Mouse (Mus musculus) cerebellum, adult 2 months (tissue): Measurements from ENCODE around the gene Zfp978. TPM values are rescaled to one million over a fixed set of nuclear protein-coding genes. Genes with fewer than 3 reads are reported as not detected.
"Not testable (repeated sequence)": the region's sequence is repeated elsewhere in the genome, so short reads cannot be mapped to it uniquely, and the experiment has no call there.

Source experiments
- DNase-seq, 2 experiments: peaks; one replicate each; pipeline ENCODE4 v3.0.0; 2021
- H3K27ac ChIP-seq: fragments of 200-500 bp; 2 replicates; pipeline ENCODE4 v1.5.1; 2012; ENCODE audit warnings: low read length, control low read depth, inconsistent platforms; ENCODE audit not compliant: insufficient read depth
- H3K27me3 ChIP-seq: fragments of 200-500 bp; 2 replicates; pipeline ENCODE4 v1.6.1; 2012; ENCODE audit warnings: inconsistent platforms, mild to moderate bottlenecking, low read length, moderate library complexity; ENCODE audit not compliant: control insufficient read depth, insufficient read depth
- H3K4me1 ChIP-seq: fragments of 200-500 bp; 2 replicates; pipeline ENCODE4 v1.6.1; 2011; ENCODE audit warnings: low read length; ENCODE audit not compliant: control insufficient read depth, insufficient read depth
- H3K4me3 ChIP-seq: fragments of 200-500 bp; replicated peaks from 2 replicates; pipeline ENCODE3; 2011; ENCODE audit warnings: mild to moderate bottlenecking, low read depth, low read length, control low read depth; ENCODE audit not compliant: insufficient read depth
- CTCF ChIP-seq: fragments of 200-500 bp; IDR thresholded peaks from 2 replicates; pipeline ENCODE4 v1.5.1; 2011; ENCODE audit warnings: low read depth, mild to moderate bottlenecking, control low read depth, low read length, moderate library complexity, borderline replicate concordance; ENCODE audit not compliant: insufficient read depth
- POLR2A ChIP-seq: fragments of 200-500 bp; IDR thresholded peaks from 2 replicates; pipeline ENCODE4 v1.6.1; 2011; ENCODE audit warnings: low read length, control low read depth, borderline replicate concordance; ENCODE audit not compliant: insufficient read depth
- WGBS: fragments of 180-500 bp; shearing (Covaris S2); methylation state at CpG from one replicate; pipeline ENCODE4 v1.1.7; 2018; 5-methylcytosine and 5-hydroxymethylcytosine counted together
- polyA plus RNA-seq: library from polyadenylated mRNA; depleted of rRNA; stranded (reverse); fragments of >200 nt; gene quantifications from 2 replicates; pipeline ENCODE4 v1.2.3, GENCODE M21; 2012; rRNA removed

The Zfp978 gene
- polyA plus RNA-seq, result not detected in 2 replicates

DNA sequence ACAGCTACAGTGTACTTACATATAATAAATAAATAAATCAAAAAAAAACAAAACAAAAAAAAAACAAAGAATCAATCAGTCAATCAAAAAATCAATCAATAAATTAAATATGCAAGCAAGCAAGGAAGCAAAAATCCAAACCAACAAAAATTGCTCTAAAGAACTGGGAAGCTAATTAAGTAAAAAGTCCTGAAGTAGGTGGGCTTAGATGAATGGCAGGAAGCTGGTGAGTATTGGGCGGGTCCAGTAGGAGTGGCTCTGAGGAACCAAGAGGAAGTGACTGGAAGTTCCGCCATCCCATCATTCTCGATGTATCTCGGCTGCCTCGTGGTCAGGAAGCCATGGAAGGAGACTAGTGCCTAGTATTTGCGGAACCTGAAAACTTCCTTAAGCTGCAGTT lies at the start of gene Zfp978:
Gene Zfp978 (plus strand): TSS at position 301 of the 400 bp plus-strand sequence.
- not testable (repeated sequence) for H3K27ac ChIP-seq, H3K4me3 ChIP-seq
- WGBS, result no CpG with 5 or more reads among the region's 6 CpGs

DNA sequence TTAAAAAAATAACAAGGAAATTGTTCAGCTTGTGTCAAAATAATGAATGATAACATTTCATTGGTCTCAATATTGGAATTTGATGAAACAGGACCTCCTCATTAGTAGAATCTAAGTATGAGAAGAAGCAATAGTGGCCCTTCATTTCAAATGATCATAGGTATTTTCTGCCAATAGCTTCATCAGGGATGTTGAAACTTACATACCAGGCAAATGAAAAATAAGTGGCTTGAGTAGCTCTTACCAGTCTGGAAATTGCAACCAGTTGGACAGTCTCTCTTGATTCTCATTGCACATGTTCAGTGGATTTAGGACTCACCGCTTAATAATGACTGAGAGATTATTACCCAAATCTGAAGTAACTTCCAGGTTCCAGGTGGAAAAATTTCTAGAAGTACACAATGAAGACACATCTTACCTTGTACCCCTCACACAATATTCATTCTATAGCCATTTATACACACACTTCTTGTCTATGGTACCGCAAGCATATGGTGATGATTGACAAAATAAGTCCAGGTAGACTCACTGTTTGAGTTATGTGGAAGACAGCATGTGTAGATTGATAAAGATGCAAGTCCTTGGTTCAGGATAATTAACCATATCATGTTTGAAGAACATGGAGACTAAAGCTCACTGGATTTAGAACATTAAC lies 25.9 kb upstream of the Zfp978 start:
- WGBS, result 88% methylated on average over 2 of the region's 2 CpGs
- H3K27me3 ChIP-seq, H3K27ac ChIP-seq, DNase-seq, H3K4me3 ChIP-seq, H3K4me1 ChIP-seq: not testable (repeated sequence)

More for the DNA sequence above, at the start of gene Zfp978:
- H3K27me3 ChIP-seq, H3K4me1 ChIP-seq, DNase-seq: not testable (repeated sequence)

DNA sequence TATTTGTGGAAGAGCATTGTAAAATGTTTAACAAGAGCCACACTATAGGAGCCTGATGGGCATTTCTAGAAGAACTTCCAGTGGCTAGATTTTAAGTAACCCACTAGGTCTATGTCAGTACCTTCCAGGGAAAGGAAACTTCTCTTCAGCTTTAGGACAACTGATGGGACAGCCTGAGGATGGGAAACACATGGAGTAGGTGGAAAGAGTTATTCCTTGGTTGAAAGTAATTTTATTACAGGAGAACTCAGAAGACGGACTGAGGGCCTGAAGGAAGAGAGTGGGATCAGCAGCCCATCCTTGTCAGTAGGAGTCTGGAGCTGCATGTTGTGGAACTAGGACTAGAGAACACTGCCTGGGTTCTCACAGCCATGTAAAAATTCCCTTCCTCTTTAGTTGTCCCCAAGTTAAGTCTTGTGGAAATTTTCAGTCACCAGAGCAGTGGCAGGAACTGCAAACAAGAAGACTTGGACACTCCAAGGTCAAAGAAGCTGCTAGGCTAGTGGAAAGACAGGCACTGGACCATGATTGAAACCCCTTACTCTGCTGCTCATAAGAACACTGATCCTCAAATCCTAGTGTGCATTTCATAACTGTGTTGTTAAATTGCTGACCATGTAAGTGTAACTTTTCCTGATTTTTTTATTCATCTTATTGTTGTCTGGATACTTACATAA lies 25.3 kb upstream of the Zfp978 start:
- not testable (repeated sequence) for H3K27ac ChIP-seq, H3K4me1 ChIP-seq, DNase-seq, H3K4me3 ChIP-seq, H3K27me3 ChIP-seq
- whole genome bisulfite sequencing, result 17% methylated on average over 1 of the region's 1 CpGs

DNA sequence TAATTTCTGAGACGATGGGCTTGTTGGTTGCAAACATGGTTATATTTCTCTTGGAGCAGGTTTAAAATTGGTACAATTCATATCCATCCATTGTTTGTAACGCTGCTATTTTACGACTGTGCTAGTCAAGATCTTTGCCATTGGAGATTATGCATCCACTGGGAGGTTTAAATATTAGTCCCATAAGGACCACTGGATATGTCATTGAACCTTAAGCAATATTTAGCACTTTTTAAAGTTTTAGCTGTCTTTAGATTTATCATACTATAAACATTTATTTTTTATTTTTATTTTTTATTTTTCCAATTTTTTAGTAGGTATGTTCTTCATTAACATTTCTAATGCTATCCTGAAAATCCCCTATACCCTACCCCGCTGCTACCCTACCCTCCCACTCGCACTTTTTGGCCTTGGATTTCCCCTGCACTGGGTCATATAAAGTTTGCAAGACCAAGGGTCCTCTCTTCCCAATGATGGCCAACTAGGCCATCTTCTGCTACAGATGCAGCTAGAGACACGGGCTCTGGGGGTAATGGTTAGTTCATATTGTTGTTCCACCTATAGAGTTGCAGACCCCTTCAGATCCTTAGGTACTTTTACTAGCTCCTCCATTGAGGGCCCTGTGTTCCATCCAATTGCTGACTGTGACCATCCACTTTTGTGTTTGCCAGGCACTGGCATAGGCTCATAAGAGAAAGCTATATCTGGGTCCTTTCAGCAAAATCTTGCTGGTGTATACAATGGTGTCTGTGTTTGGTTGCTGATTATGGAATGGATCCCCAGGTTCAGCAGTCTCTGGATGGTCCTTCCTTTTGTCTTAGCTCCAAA lies 24.5 kb upstream of the Zfp978 start:
- not testable (repeated sequence) for H3K4me3 ChIP-seq, H3K27ac ChIP-seq, H3K27me3 ChIP-seq, H3K4me1 ChIP-seq, DNase-seq
- WGBS, result 62% methylated on average over 6 of the region's 6 CpGs

DNA sequence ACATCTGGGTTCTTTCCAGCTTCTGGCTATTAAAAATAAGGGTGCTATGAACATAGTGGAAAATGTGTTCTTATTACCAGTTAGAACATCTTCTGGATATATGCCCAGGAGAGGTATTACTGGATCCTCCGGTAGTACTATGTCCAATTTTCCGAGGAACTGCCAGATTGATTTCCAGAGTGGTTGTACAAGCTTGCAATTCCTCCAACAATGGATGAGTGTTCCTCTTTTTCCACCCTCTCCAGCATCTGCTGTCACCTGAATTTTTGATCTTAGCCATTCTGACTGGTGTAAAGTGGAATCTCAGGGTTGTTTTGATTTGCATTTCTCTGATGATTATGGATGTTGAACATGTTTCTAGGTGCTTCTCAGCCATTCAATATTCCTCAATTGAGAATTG lies 23.6 kb upstream of the Zfp978 start:
- 81% methylated on average over 2 of the region's 2 CpGs for WGBS
- H3K4me1 ChIP-seq, H3K4me3 ChIP-seq, H3K27ac ChIP-seq, DNase-seq, H3K27me3 ChIP-seq: not testable (repeated sequence)

DNA sequence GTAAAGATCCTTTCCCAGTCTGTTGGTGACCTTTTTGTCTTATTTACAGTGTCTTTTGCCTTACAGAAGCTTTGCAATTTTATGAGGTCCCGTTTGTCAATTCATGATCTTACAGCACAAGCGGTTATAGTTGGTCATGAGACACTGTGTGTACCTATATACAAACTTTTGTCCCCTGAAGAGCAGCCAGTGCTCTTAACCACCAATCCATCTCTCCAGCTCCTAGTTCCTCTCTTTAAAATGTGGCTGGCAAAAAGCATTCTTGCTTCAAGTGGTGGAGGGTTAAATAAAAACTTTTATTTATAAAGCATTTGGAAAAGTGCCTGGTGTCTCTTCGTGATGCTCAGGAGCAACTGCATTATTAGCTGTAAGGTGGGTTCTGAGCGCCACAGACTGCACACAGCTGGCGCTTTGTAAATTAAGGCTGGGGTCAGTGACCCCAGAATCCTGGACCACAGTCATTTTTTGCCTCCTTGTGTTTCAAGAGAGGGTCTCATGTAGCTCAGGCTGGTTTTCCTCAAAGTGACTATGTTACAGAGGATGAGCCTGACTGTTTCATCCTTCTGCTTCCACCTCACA lies 23.0 kb upstream of the Zfp978 start:
- no peak for DNase-seq
- 65% methylated on average over 5 of the region's 5 CpGs for WGBS
- Histone ChIP-seq H3K4me1 (no peaks in the 10 kb centered on the region), H3K4me3 (no peak overlapping the region), H3K27me3 (no peaks in the 10 kb centered on the region), H3K27ac (no peak overlapping the region)
- no peak for TF ChIP-seq POLR2A
- no peak for TF ChIP-seq CTCF

DNA sequence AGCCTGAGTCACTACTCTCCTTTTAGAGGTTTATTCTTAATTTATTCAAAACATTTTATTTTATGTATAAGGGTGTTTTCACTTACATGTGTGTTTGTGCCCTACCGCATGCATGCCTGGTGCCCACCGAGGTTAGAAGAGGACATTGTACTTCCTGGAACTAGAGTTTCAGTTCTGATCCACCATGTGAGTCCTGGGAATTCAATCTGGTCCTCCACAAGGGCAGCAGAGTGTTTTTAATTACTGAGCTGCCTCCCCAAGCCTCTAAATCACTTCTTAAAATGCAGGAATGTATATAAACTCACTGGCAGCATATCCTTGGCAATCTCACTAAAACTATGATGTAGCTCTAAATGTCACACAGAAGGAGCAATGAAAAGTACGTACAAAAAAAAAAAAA lies 22.4 kb upstream of the Zfp978 start:
- H3K27ac ChIP-seq, H3K27me3 ChIP-seq, H3K4me1 ChIP-seq, H3K4me3 ChIP-seq, DNase-seq: not testable (repeated sequence)
- WGBS, result 74% methylated on average over 3 of the region's 3 CpGs

DNA sequence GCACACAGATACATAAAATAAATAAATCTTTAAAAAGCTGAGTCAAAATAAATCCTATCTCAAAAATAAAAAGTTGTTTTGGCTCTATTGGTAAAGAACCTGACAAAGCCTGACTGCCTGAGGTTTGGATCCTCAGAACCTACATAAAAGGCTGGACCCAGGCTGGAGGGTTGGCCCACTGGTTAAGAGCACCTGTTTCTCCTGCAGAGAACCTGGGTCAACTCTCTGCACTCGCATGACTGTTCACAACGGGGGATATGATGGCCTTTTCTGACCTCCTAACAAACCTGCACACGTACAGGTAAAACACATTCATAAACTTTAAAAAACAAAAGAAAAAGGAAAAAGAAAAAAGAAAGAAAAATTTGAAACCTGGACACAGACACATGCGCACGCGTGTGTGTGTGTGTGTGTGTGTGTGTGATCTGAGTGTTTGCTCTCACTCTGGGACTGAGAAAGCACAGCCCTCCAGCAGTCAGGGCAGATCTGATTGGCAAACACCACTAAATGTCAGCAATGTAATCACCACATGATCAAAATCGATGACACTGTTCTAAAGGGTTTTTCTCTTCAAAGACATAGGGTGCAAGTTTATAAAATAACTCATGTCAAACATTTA lies 21.4 kb upstream of the Zfp978 start:
- not testable (repeated sequence) for H3K4me1 ChIP-seq, DNase-seq, H3K4me3 ChIP-seq, H3K27ac ChIP-seq, H3K27me3 ChIP-seq
- WGBS, result 65% methylated on average over 7 of the region's 7 CpGs

DNA sequence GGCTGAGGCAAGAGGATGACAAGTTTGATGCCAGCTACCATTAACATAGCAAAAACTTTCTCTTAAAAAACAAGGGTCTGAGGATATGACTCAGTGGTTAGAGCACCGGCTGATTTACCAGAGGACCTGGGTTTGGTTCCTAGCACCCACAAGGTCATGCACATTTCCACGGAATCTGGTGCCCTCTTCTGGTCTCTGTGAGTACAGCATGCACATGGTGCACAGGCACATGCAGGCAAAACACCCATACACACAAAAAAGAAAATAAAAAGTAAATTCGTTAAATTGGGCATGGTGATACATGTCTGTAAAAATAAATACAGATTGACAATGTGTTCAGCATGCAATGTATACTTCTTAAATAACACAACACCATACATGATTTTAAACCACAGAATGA lies 20.9 kb upstream of the Zfp978 start:
- not testable (repeated sequence) for DNase-seq, H3K27ac ChIP-seq, H3K4me1 ChIP-seq, H3K27me3 ChIP-seq, H3K4me3 ChIP-seq
- WGBS, result 57% methylated on average over 3 of the region's 3 CpGs

DNA sequence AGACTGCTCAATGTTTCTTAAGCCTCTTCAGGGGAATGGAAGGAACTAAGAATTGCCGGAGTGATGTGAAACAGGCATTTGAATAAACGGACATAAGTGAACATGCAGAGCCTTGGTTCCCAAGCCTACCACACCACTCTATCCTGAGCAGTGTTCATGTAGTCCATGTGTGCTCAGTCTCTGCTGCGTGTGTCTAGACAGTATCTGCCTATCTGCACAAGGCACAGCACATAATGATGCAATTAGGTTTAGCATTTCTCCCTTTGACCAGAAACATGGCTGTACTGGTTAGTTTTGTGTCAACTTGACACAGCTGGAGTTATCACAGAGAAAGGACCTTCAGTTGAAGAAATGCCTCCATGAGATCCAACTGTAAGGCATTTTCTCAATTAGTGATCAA lies 20.2 kb upstream of the Zfp978 start:
- not testable (repeated sequence) for H3K27ac ChIP-seq, DNase-seq, H3K4me1 ChIP-seq, H3K4me3 ChIP-seq, H3K27me3 ChIP-seq
- 81% methylated on average over 3 of the region's 3 CpGs for WGBS

DNA sequence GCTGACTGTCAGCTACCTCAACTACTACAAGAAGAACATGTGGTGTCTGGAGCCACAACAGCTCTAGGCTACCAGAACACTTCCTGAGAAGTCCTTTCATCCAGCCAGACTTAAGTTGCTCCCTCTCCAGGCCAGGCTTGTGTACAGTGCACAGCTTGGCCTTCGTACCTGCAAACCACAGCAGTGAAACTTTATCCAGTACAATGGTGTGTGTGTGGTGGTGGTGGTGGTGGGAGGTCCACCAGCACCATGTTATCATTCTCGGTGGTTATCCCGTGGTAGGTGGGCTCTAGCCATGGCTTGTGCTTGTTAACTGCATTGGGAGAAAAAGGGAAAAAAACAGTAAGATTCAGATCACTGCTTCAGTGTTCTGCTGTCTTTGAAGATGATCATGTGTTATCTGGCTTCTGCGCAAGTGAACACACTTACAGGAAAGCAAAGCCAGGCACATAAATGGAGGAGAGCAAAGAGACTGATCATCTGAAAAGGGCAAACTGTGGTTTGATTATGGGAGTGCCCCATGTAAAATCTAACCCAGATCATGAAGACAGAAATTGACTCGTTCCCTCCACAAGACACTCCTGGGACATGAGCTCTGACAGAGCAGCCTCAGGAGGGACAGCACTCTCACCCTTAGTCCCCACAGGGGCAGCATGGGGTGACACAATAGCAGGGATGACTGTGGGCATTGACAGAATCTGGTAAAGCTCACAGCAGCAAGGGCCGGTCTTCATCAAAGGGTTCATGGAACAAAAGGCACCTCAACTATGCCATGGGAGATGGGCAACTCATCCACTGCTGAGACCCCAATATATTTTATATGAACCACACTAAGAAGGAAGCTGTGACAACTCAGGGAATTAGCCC lies 17.8 kb upstream of the Zfp978 start:
- 70% methylated on average over 6 of the region's 6 CpGs for WGBS
- DNase-seq, H3K27ac ChIP-seq, H3K4me1 ChIP-seq, H3K27me3 ChIP-seq, H3K4me3 ChIP-seq: not testable (repeated sequence)
